In genomic region chr12:80584973-80585372, GRCm38 (mm10) we compare ENCODE assay signal across 9 mouse cellular contexts. TPM values are rescaled to one million over a fixed set of nuclear protein-coding genes. Genes with fewer than 3 reads are reported as not detected.
DNase-seq lines count a peak whose midpoint lies in the region; ATAC-seq and TF ChIP-seq lines count a peak whose summit lies in the region.
"Had no signal": no experiment of that assay in that cellular context is flagged by ENCODE, and none has a peak within 500 bp of the region (broad histone marks: within the 10 kb centered on the region; RNA-seq: fewer than 3 reads in every experiment).

No protein-coding gene starts in this region.

- ATAC-seq in midbrain, embryonic 14.5 days (ENCODE audit: low FRiP score, low TSS enrichment) = no peak
- no peak for ATAC-seq in midbrain, embryonic 11.5 days (ENCODE audit: low FRiP score)
- no peak for ATAC-seq in intestine, embryonic 15.5 days

- H3K4me1 ChIP-seq in midbrain, embryonic 14.5 days (ENCODE audit: control insufficient read depth, insufficient read depth, low read length) = no peaks in the 10 kb centered on the region
- H3K4me1 ChIP-seq in midbrain, embryonic 11.5 days (ENCODE audit: control insufficient read depth, insufficient read depth, low read length) = no peaks in the 10 kb centered on the region
- no peaks in the 10 kb centered on the region for H3K4me1 ChIP-seq in intestine, embryonic 15.5 days (replicated peaks)
- H3K4me1 ChIP-seq: heart, embryonic 15.5 days had no signal

- H3K27me3 ChIP-seq in midbrain, embryonic 14.5 days (ENCODE audit: control insufficient read depth, insufficient read depth, low read length) = no peaks in the 10 kb centered on the region
- no peaks in the 10 kb centered on the region for H3K27me3 ChIP-seq in midbrain, embryonic 11.5 days (ENCODE audit: control insufficient read depth, insufficient read depth, low read length)
- no peaks in the 10 kb centered on the region for H3K27me3 ChIP-seq in intestine, embryonic 15.5 days (replicated peaks)
- H3K27me3 ChIP-seq: heart, embryonic 15.5 days had no signal

- H3K9ac ChIP-seq in midbrain, embryonic 14.5 days (replicated peaks; ENCODE audit: low read length) = no peak overlapping the region
- no peak overlapping the region for H3K9ac ChIP-seq in midbrain, embryonic 11.5 days (ENCODE audit: low read length)
- H3K9ac ChIP-seq in intestine, embryonic 15.5 days = no peak overlapping the region
- H3K9ac ChIP-seq: heart, embryonic 15.5 days had no signal

- no peak overlapping the region for H3K27ac ChIP-seq in gastrocnemius, adult 2 months
- H3K27ac ChIP-seq in midbrain, embryonic 14.5 days (replicated peaks; ENCODE audit: low read depth, low read length) = no peak overlapping the region
- H3K27ac ChIP-seq in midbrain, embryonic 11.5 days (ENCODE audit: low read depth, low read length) = no peak overlapping the region
- H3K27ac ChIP-seq in intestine, embryonic 15.5 days = no peak overlapping the region
- H3K27ac ChIP-seq: heart, embryonic 15.5 days had no signal

- peaks cover 24% of the 10 kb centered on the region for H3K36me3 ChIP-seq in midbrain, embryonic 14.5 days (ENCODE audit: control insufficient read depth, insufficient read depth, low read length)
- peaks cover 3% of the 10 kb centered on the region for H3K36me3 ChIP-seq in midbrain, embryonic 11.5 days (ENCODE audit: control insufficient read depth, insufficient read depth, low read length)
- H3K36me3 ChIP-seq in intestine, embryonic 15.5 days = no peaks in the 10 kb centered on the region
- H3K36me3 ChIP-seq: heart, embryonic 15.5 days had no signal

- H3K4me2 ChIP-seq in midbrain, embryonic 14.5 days (ENCODE audit: low read length) = no peak overlapping the region
- no peak overlapping the region for H3K4me2 ChIP-seq in midbrain, embryonic 11.5 days
- H3K4me2 ChIP-seq in intestine, embryonic 15.5 days (replicated peaks) = no peak overlapping the region
- H3K4me2 ChIP-seq: heart, embryonic 15.5 days had no signal

- DNase-seq in gastrocnemius, adult 2 months = peak; percentile 41
- DNase-seq in gastrocnemius, postnatal 25 days = no peak
- DNase-seq in midbrain, embryonic 14.5 days = peak; percentile 42
- DNase-seq in midbrain, embryonic 11.5 days (ENCODE audit: low spot score, missing footprints) = no peak
- DNase-seq in MN1 (ENCODE audit: low spot score) = peak; percentile 15
- DNase-seq in naive thymus-derived CD4-positive, alpha-beta T cell, adult 2 months (ENCODE audit: low read depth) = peak; percentile 4
- DNase-seq in layer of hippocampus, adult 9-11 months = no peak

- peak; percentile 46 for TF ChIP-seq CTCF in gastrocnemius, adult 2 months (IDR thresholded peaks at IDR 0.05)

- intact Hi-C loops in gastrocnemius, adult 2 months (cut with DNase I) = no loop called here

- no peak overlapping the region for H3K4me3 ChIP-seq in gastrocnemius, adult 2 months
- H3K4me3 ChIP-seq in midbrain, embryonic 14.5 days (replicated peaks; ENCODE audit: low read depth, low read length) = no peak overlapping the region
- no peak overlapping the region for H3K4me3 ChIP-seq in midbrain, embryonic 11.5 days (ENCODE audit: low read depth, low read length)
- H3K4me3 ChIP-seq in intestine, embryonic 15.5 days (replicated peaks) = no peak overlapping the region
- H3K4me3 ChIP-seq: heart, embryonic 15.5 days had no signal

- no peaks in the 10 kb centered on the region for H3K9me3 ChIP-seq in midbrain, embryonic 14.5 days (ENCODE audit: control insufficient read depth, low read length)
- H3K9me3 ChIP-seq in midbrain, embryonic 11.5 days (ENCODE audit: control insufficient read depth, low read length) = no peaks in the 10 kb centered on the region
- H3K9me3 ChIP-seq in intestine, embryonic 15.5 days = no peaks in the 10 kb centered on the region
- H3K9me3 ChIP-seq: heart, embryonic 15.5 days had no signal

- WGBS in midbrain, embryonic 14.5 days = 54% methylated on average over 2 of the region's 2 CpGs
- 36% methylated on average over 2 of the region's 2 CpGs for WGBS in midbrain, embryonic 11.5 days
- 33% methylated on average over 2 of the region's 2 CpGs for WGBS in intestine, embryonic 15.5 days

RNA-seq across cellular contexts. Expression of gene Slc39a9, which starts 58.7 kb away (rescaled TPM):
- total RNA-seq in gastrocnemius, adult 2 months (2021) = 10 to 100 TPM in 1 of 2 experiments, 1 to 10 TPM in 1; 7.8 to 11.6 TPM
- 1 to 10 TPM; 7.6 to 8.5 TPM for total RNA-seq in gastrocnemius, postnatal 25 days (2021)
- 20.2 and 29.5 TPM in 2 replicates for polyA plus RNA-seq in midbrain, embryonic 14.5 days (2014; fragmentation: Nextera tagmentation; extraction: Ambion mirVana)
- polyA plus RNA-seq in midbrain, embryonic 11.5 days (2014; fragmentation: Nextera tagmentation; extraction: Ambion mirVana) = 29.8 and 30.4 TPM in 2 replicates
- 26.4 and 27.1 TPM in 2 replicates for polyA plus RNA-seq in intestine, embryonic 15.5 days (2015; fragmentation: Nextera tagmentation; extraction: Ambion mirVana)

RNA-seq across cellular contexts. Expression of gene Erh, which starts 59.2 kb away (rescaled TPM):
- 10 to 100 TPM; 14.4 to 17.7 TPM for total RNA-seq in gastrocnemius, adult 2 months (2021)
- total RNA-seq in gastrocnemius, postnatal 25 days (2021) = 10 to 100 TPM; 15.3 to 20.4 TPM
- polyA plus RNA-seq in midbrain, embryonic 14.5 days (2014; fragmentation: Nextera tagmentation; extraction: Ambion mirVana) = 258 and 288 TPM in 2 replicates
- 361 and 378 TPM in 2 replicates for polyA plus RNA-seq in midbrain, embryonic 11.5 days (2014; fragmentation: Nextera tagmentation; extraction: Ambion mirVana)
- 243 and 269 TPM in 2 replicates for polyA plus RNA-seq in intestine, embryonic 15.5 days (2015; fragmentation: Nextera tagmentation; extraction: Ambion mirVana)

Comparison
In these comparisons a context has a peak if more than half of its experiments do, and no peak if none do; other contexts are left out.
1. DNase-seq: peak in gastrocnemius, adult 2 months (single experiment), midbrain, embryonic 14.5 days (single experiment), MN1 (single experiment) and naive thymus-derived CD4-positive, alpha-beta T cell, adult 2 months (single experiment); none in gastrocnemius, postnatal 25 days (single experiment), midbrain, embryonic 11.5 days (single experiment) and layer of hippocampus, adult 9-11 months (single experiment).